Mouse (Mus musculus) midbrain, postnatal 0 days (tissue): Measurements from ENCODE around the gene 4932438H23Rik. TPM values are rescaled to one million over a fixed set of nuclear protein-coding genes. Genes with fewer than 3 reads are reported as not detected.

Source experiments
- ATAC-seq: fragments of 200-750 bp; cut with Nextera tagmentation; 2 replicates; pipeline ENCODE4 v1.8.0; 2017; ENCODE audit warnings: moderate number of reproducible peaks, mild to moderate bottlenecking, moderate TSS enrichment, moderate library complexity; ENCODE audit not compliant: low FRiP score
- DNase-seq: peaks from one replicate; pipeline ENCODE4 v3.0.0-alpha.2; 2015; ENCODE audit warnings: low spot score
- H3K27ac ChIP-seq: fragments of 300-500 bp; sonication (generic); 2 replicates; pipeline ENCODE4 v1.5.1; 2014; ENCODE audit warnings: low read depth, mild to moderate bottlenecking, low read length, mixed read lengths
- H3K27me3 ChIP-seq: fragments of 300-500 bp; sonication (generic); 2 replicates; pipeline ENCODE4 v1.6.1; 2014; ENCODE audit warnings: low read length, control low read depth, mixed read lengths; ENCODE audit not compliant: insufficient read depth
- H3K36me3 ChIP-seq: fragments of 300-500 bp; sonication (generic); 2 replicates; pipeline ENCODE4 v1.6.1; 2014; ENCODE audit warnings: low read length, control low read depth, mixed read lengths; ENCODE audit not compliant: insufficient read depth
- H3K4me1 ChIP-seq: fragments of 300-500 bp; sonication (generic); 2 replicates; pipeline ENCODE4 v1.6.1; 2014; ENCODE audit warnings: mild to moderate bottlenecking, control low read depth, antibody characterized with exemption, low read length, mixed read lengths; ENCODE audit not compliant: insufficient read depth
- H3K4me2 ChIP-seq: fragments of 300-500 bp; sonication (generic); 2 replicates; pipeline ENCODE4 v1.6.1; 2014; ENCODE audit warnings: low read depth, mild to moderate bottlenecking, low read length, mixed read lengths; ENCODE audit not compliant: poor library complexity, severe bottlenecking
- H3K4me3 ChIP-seq: fragments of 300-500 bp; sonication (generic); 2 replicates; pipeline ENCODE4 v1.5.1; 2014; ENCODE audit warnings: low read depth, mild to moderate bottlenecking, low read length, moderate library complexity
- H3K9ac ChIP-seq: fragments of 300-500 bp; sonication (generic); replicated peaks from 2 replicates; pipeline ENCODE4 v1.6.1; 2014; ENCODE audit warnings: mild to moderate bottlenecking, low read length, moderate library complexity, mixed read lengths; ENCODE audit not compliant: poor library complexity, severe bottlenecking
- H3K9me3 ChIP-seq: fragments of 300-500 bp; sonication (generic); 2 replicates; pipeline ENCODE4 v1.6.1; 2016; ENCODE audit warnings: low read length, control low read depth
- CTCF ChIP-seq: IDR thresholded peaks from 2 replicates; pipeline ENCODE4 v1.5.1; 2016; ENCODE audit warnings: antibody characterized with exemption, mild to moderate bottlenecking
- WGBS: fragments of 180-500 bp; shearing (Covaris S2); extraction: QIAGEN DNeasy Blood & Tissue Kit; methylation state at CpG from one replicate; pipeline ENCODE4 v1.1.7; 2014; 5-methylcytosine and 5-hydroxymethylcytosine counted together
- polyA plus RNA-seq: library from polyadenylated mRNA; unstranded; fragments of >200 nt; fragmentation: Nextera tagmentation; extraction: Ambion mirVana; gene quantifications from 2 replicates; pipeline ENCODE4 v1.2.1, GENCODE M21; 2015
- total RNA-seq: library from RNA; depleted of rRNA; stranded (reverse); fragments of >200 nt; gene quantifications from 2 replicates; pipeline ENCODE4 v1.2.3, GENCODE M21; 2014

The 4932438H23Rik gene
- total and polyA plus RNA-seq, 2 experiments from 2014 or later = 0.77 to 0.81 TPM

GRCm38 (mm10) chr16:91043461-91044248, 51.3 kb downstream of the 4932438H23Rik start:
- DNase-seq = peak; percentile 59
- WGBS = under 1% methylated on average over 51 of the region's 63 CpGs
- Histone ChIP-seq H3K9ac (peak overlapping the region; percentile 97), H3K4me3 (peak overlapping the region; percentile 70), H3K4me2 (peak overlapping the region; percentile 61), H3K4me1 (no peaks in the 10 kb centered on the region), H3K27me3 (no peaks in the 10 kb centered on the region), H3K36me3 (peaks cover 3% of the 10 kb centered on the region; the same call in 1 of the 2 replicates), H3K27ac (peak overlapping the region; percentile 99), H3K9me3 (no peaks in the 10 kb centered on the region)
- no peak for TF ChIP-seq CTCF
- peak; percentile 81 for ATAC-seq

GRCm38 (mm10) chr16:91042640-91043039, 52.3 kb downstream of the 4932438H23Rik start:
- H3K9ac ChIP-seq = no peak overlapping the region
- 64% methylated on average over 1 of the region's 1 CpGs for WGBS
- H3K4me2 ChIP-seq = peak overlapping the region; percentile 61
- peaks cover 3% of the 10 kb centered on the region; the same call in 1 of the 2 replicates for H3K36me3 ChIP-seq
- no peak for TF ChIP-seq CTCF
- H3K4me1 ChIP-seq = no peaks in the 10 kb centered on the region
- H3K9me3 ChIP-seq = no peaks in the 10 kb centered on the region
- no peaks in the 10 kb centered on the region for H3K27me3 ChIP-seq
- ATAC-seq (no peak), DNase-seq (no peak)
- no peak overlapping the region for H3K27ac ChIP-seq
- H3K4me3 ChIP-seq = peak overlapping the region; percentile 70; the same call in 1 of the 2 replicates

- DNase-seq (no peak), ATAC-seq (no peak)
- 92% methylated on average over 10 of the region's 10 CpGs for WGBS
- Histone ChIP-seq H3K4me2 (no peak overlapping the region), H3K4me3 (no peak overlapping the region), H3K36me3 (peaks cover 47% of the 10 kb centered on the region), H3K9ac (no peak overlapping the region), H3K27ac (no peak overlapping the region), H3K4me1 (no peaks in the 10 kb centered on the region), H3K27me3 (no peaks in the 10 kb centered on the region), H3K9me3 (no peaks in the 10 kb centered on the region)
- no peak for TF ChIP-seq CTCF
Measured at GRCm38 (mm10) chr16:91035866-91036265, 59.1 kb downstream of the 4932438H23Rik start.

- Histone ChIP-seq H3K27ac (no peak overlapping the region), H3K4me1 (no peaks in the 10 kb centered on the region), H3K4me3 (no peak overlapping the region), H3K4me2 (no peak overlapping the region), H3K9me3 (no peaks in the 10 kb centered on the region), H3K36me3 (peaks cover 62% of the 10 kb centered on the region), H3K9ac (no peak overlapping the region), H3K27me3 (no peaks in the 10 kb centered on the region)
- no peak for TF ChIP-seq CTCF
- 92% methylated on average over 4 of the region's 4 CpGs for WGBS
- ATAC-seq = no peak
- DNase-seq = no peak
Measured at GRCm38 (mm10) chr16:91030751-91031150, 64.2 kb downstream of the 4932438H23Rik start.

- Histone ChIP-seq H3K4me1 (no peaks in the 10 kb centered on the region), H3K4me3 (no peak overlapping the region), H3K9me3 (no peaks in the 10 kb centered on the region), H3K4me2 (no peak overlapping the region), H3K36me3 (peaks cover 64% of the 10 kb centered on the region), H3K9ac (no peak overlapping the region), H3K27ac (no peak overlapping the region), H3K27me3 (no peaks in the 10 kb centered on the region)
- DNase-seq (no peak), ATAC-seq (no peak)
- WGBS = 86% methylated on average over 2 of the region's 2 CpGs
- TF ChIP-seq CTCF = no peak
Measured at GRCm38 (mm10) chr16:91029901-91030300, 65.0 kb downstream of the 4932438H23Rik start.

- ATAC-seq (no peak), DNase-seq (no peak)
- Histone ChIP-seq H3K4me2 (no peak overlapping the region), H3K27me3 (no peaks in the 10 kb centered on the region), H3K4me1 (no peaks in the 10 kb centered on the region), H3K27ac (no peak overlapping the region), H3K36me3 (peaks cover 64% of the 10 kb centered on the region), H3K9me3 (no peaks in the 10 kb centered on the region), H3K4me3 (no peak overlapping the region), H3K9ac (no peak overlapping the region)
- WGBS = 83% methylated on average over 8 of the region's 8 CpGs
- no peak for TF ChIP-seq CTCF
Measured at GRCm38 (mm10) chr16:91029161-91029743, 65.7 kb downstream of the 4932438H23Rik start.
